Mouse (Mus musculus) forebrain, embryonic 16.5 days (tissue): ENCODE measurements at regions not wholly inside any gene's neighbourhood (a gene's known extent, or its start where the extent isn't known, plus 50 kb on each side); places are given as distances from the start of the nearest gene placed in this dataset.

Experiments used
- ATAC-seq: fragments of 200-750 bp; cut with Nextera tagmentation; 2 replicates; pipeline ENCODE4 v1.8.0; 2017; ENCODE audit warnings: mild to moderate bottlenecking, moderate library complexity
- H3K27ac ChIP-seq: fragments of 300-500 bp; sonication (generic); 2 replicates; pipeline ENCODE4 v1.5.1; 2014; ENCODE audit warnings: low read length, control low read depth
- H3K27me3 ChIP-seq: fragments of 300-500 bp; sonication (generic); replicated peaks from 2 replicates; pipeline ENCODE4 v1.6.1; 2014; ENCODE audit warnings: low read length; ENCODE audit not compliant: control insufficient read depth, insufficient read depth
- H3K36me3 ChIP-seq: fragments of 300-500 bp; sonication (generic); 2 replicates; pipeline ENCODE4 v1.6.1; 2014; ENCODE audit not compliant: control insufficient read depth, insufficient read depth
- H3K4me1 ChIP-seq: fragments of 300-500 bp; sonication (generic); replicated peaks from 2 replicates; pipeline ENCODE4 v1.6.1; 2014; ENCODE audit warnings: low read length; ENCODE audit not compliant: control insufficient read depth, insufficient read depth
- H3K4me2 ChIP-seq: fragments of 300-500 bp; sonication (generic); 2 replicates; pipeline ENCODE4 v1.6.1; 2014; ENCODE audit warnings: mild to moderate bottlenecking, low read length, control low read depth
- H3K4me3 ChIP-seq: fragments of 300-500 bp; sonication (generic); replicated peaks from 2 replicates; pipeline ENCODE4 v1.5.1; 2014; ENCODE audit warnings: mild to moderate bottlenecking, low read length, control low read depth
- H3K9ac ChIP-seq: fragments of 300-500 bp; sonication (generic); replicated peaks from 2 replicates; pipeline ENCODE4 v1.6.1; 2014; ENCODE audit warnings: low read depth, low read length, control low read depth
- H3K9me3 ChIP-seq: fragments of 300-500 bp; sonication (generic); 2 replicates; pipeline ENCODE4 v1.6.1; 2016; ENCODE audit warnings: low read length; ENCODE audit not compliant: control insufficient read depth
- WGBS: fragments of 180-500 bp; shearing (Covaris S2); extraction: QIAGEN DNeasy Blood & Tissue Kit; methylation state at CpG from one replicate; pipeline ENCODE4 v1.1.7; 2014; 5-methylcytosine and 5-hydroxymethylcytosine counted together

GRCm38 (mm10) chr17:82731561-82731960, 483.5 kb upstream of the Pkdcc start:
- no peak overlapping the region for H3K4me2 ChIP-seq
- 69% methylated on average over 4 of the region's 4 CpGs for WGBS
- no peaks in the 10 kb centered on the region for H3K27me3 ChIP-seq
- no peak overlapping the region for H3K4me3 ChIP-seq
- ATAC-seq: peak; percentile 72
- H3K9me3 ChIP-seq: no peaks in the 10 kb centered on the region
- H3K27ac ChIP-seq: peak overlapping the region; percentile 41; the same call in 1 of the 2 replicates
- no peaks in the 10 kb centered on the region for H3K4me1 ChIP-seq
- H3K36me3 ChIP-seq: no peaks in the 10 kb centered on the region
- no peak overlapping the region for H3K9ac ChIP-seq

GRCm38 (mm10) chr17:82742445-82742844, 472.6 kb upstream of the Pkdcc start:
- H3K4me2 ChIP-seq: no peak overlapping the region
- H3K4me1 ChIP-seq: no peaks in the 10 kb centered on the region
- H3K36me3 ChIP-seq: no peaks in the 10 kb centered on the region
- WGBS: 91% methylated on average over 1 of the region's 1 CpGs
- ATAC-seq: no peak
- no peak overlapping the region for H3K27ac ChIP-seq
- H3K4me3 ChIP-seq: no peak overlapping the region
- no peaks in the 10 kb centered on the region for H3K9me3 ChIP-seq
- H3K9ac ChIP-seq: no peak overlapping the region
- H3K27me3 ChIP-seq: no peaks in the 10 kb centered on the region

- WGBS: 38% methylated on average over 3 of the region's 3 CpGs
- peak; percentile 45; the same call in 1 of the 2 replicates for ATAC-seq
- no peaks in the 10 kb centered on the region for H3K9me3 ChIP-seq
- H3K4me1 ChIP-seq: 0 out of 2 replicates have a peak, but pooled peaks cover 2% of the 10 kb centered on the region
- no peaks in the 10 kb centered on the region for H3K36me3 ChIP-seq
- H3K27ac ChIP-seq: no peak overlapping the region
- H3K9ac ChIP-seq: no peak overlapping the region
- no peak overlapping the region for H3K4me3 ChIP-seq
- no peak overlapping the region for H3K4me2 ChIP-seq
- no peaks in the 10 kb centered on the region for H3K27me3 ChIP-seq
Measured at GRCm38 (mm10) chr17:82757400-82757799, 457.7 kb upstream of the Pkdcc start.

- ATAC-seq: no peak
- WGBS: 91% methylated on average over 2 of the region's 2 CpGs
- H3K9me3 ChIP-seq: no peaks in the 10 kb centered on the region
- no peaks in the 10 kb centered on the region for H3K27me3 ChIP-seq
- H3K27ac ChIP-seq: no peak overlapping the region
- H3K4me2 ChIP-seq: no peak overlapping the region
- H3K4me1 ChIP-seq: no peaks in the 10 kb centered on the region
- H3K4me3 ChIP-seq: no peak overlapping the region
- no peak overlapping the region for H3K9ac ChIP-seq
- H3K36me3 ChIP-seq: no peaks in the 10 kb centered on the region
Measured at GRCm38 (mm10) chr17:82779096-82779495, 436.0 kb upstream of the Pkdcc start.

- no peaks in the 10 kb centered on the region for H3K36me3 ChIP-seq
- no peak overlapping the region for H3K9ac ChIP-seq
- no peaks in the 10 kb centered on the region for H3K9me3 ChIP-seq
- H3K27ac ChIP-seq: no peak overlapping the region
- ATAC-seq: no peak
- no peaks in the 10 kb centered on the region for H3K27me3 ChIP-seq
- 77% methylated on average over 3 of the region's 3 CpGs for WGBS
- no peaks in the 10 kb centered on the region for H3K4me1 ChIP-seq
- H3K4me2 ChIP-seq: no peak overlapping the region
- no peak overlapping the region for H3K4me3 ChIP-seq
Measured at GRCm38 (mm10) chr17:82822129-82822528, 393.0 kb upstream of the Pkdcc start.

GRCm38 (mm10) chr17:82824057-82824456, 391.0 kb upstream of the Pkdcc start:
- H3K4me2 ChIP-seq: no peak overlapping the region
- no peak overlapping the region for H3K9ac ChIP-seq
- H3K4me1 ChIP-seq: no peaks in the 10 kb centered on the region
- no peak for ATAC-seq
- no peaks in the 10 kb centered on the region for H3K27me3 ChIP-seq
- WGBS: 81% methylated on average over 7 of the region's 7 CpGs
- H3K27ac ChIP-seq: no peak overlapping the region
- H3K4me3 ChIP-seq: no peak overlapping the region
- H3K36me3 ChIP-seq: no peaks in the 10 kb centered on the region
- H3K9me3 ChIP-seq: no peaks in the 10 kb centered on the region

- no peak for ATAC-seq
- Histone ChIP-seq H3K9ac (no peak overlapping the region), H3K4me3 (no peak overlapping the region), H3K36me3 (no peaks in the 10 kb centered on the region), H3K4me2 (no peak overlapping the region), H3K27me3 (no peaks in the 10 kb centered on the region), H3K9me3 (no peaks in the 10 kb centered on the region), H3K27ac (no peak overlapping the region), H3K4me1 (no peaks in the 10 kb centered on the region)
- WGBS: 88% methylated on average over 6 of the region's 6 CpGs
Measured at GRCm38 (mm10) chr17:82824619-82825018, 390.5 kb upstream of the Pkdcc start.

GRCm38 (mm10) chr17:82827170-82827569, 387.9 kb upstream of the Pkdcc start:
- Histone ChIP-seq H3K9me3 (no peaks in the 10 kb centered on the region), H3K4me3 (no peak overlapping the region), H3K27me3 (no peaks in the 10 kb centered on the region), H3K9ac (no peak overlapping the region), H3K36me3 (no peaks in the 10 kb centered on the region), H3K4me2 (no peak overlapping the region), H3K4me1 (no peaks in the 10 kb centered on the region), H3K27ac (no peak overlapping the region)
- ATAC-seq: no peak

- Histone ChIP-seq H3K4me2 (no peak overlapping the region), H3K4me1 (no peaks in the 10 kb centered on the region), H3K9me3 (no peaks in the 10 kb centered on the region), H3K4me3 (no peak overlapping the region), H3K27me3 (no peaks in the 10 kb centered on the region), H3K9ac (no peak overlapping the region), H3K27ac (no peak overlapping the region), H3K36me3 (no peaks in the 10 kb centered on the region)
- WGBS: 89% methylated on average over 8 of the region's 8 CpGs
- ATAC-seq: no peak
Measured at GRCm38 (mm10) chr17:82827841-82828240, 387.3 kb upstream of the Pkdcc start.

GRCm38 (mm10) chr17:82828434-82828997, 386.6 kb upstream of the Pkdcc start:
- Histone ChIP-seq H3K27me3 (no peaks in the 10 kb centered on the region), H3K4me2 (no peak overlapping the region), H3K9me3 (no peaks in the 10 kb centered on the region), H3K4me1 (no peaks in the 10 kb centered on the region), H3K9ac (no peak overlapping the region), H3K27ac (no peak overlapping the region), H3K4me3 (no peak overlapping the region), H3K36me3 (no peaks in the 10 kb centered on the region)
- 67% methylated on average over 5 of the region's 5 CpGs for WGBS
- no peak for ATAC-seq
